Mouse (Mus musculus): ENCODE measurements around the gene Tnpo1. TPM values are rescaled to one million over a fixed set of nuclear protein-coding genes. Genes with fewer than 3 reads are reported as not detected.
A peak's percentile ranks its signal among the peaks of the same experiment; 100 is the strongest.

The Tnpo1 gene
- polyA plus RNA-seq, 1 experiment from 2014 or later: 62.6 TPM

GRCm38 (mm10) chr13:98814275-98815040 is 111.7 kb downstream of the Tnpo1 start:
- WGBS: under 1% methylated on average over 48 of the region's 81 CpGs

DNA sequence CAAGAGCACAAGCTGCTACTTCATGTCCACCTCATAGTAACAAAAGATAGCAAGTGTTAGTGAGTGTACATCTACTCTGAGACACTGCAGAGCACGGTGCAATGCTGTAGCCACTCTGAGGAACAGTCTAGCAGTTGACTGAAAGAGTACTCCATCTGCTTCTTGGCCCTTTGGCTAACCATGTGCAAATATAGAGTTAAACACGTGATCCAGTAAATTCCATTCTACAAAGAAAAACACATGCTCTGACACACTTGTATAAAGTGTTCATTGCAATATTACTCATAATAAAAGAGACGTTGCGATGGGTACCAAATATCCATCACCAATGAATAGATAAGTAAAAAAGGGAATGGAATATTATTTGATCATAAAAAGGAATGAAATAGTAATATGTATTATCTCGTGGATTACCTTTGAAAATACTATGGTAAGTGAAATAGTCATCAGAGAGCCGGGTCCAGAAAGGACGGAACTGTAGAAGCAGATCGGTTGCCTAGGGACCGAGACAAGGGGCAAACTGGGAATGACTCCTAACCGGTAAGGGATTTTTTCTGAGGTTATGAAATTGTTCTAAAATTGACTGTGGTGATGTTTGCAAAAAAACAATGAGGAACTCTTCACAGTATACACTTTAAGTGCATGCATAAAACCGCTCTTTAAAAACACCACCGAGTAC is 112.4 kb downstream of the Tnpo1 start:
- Histone ChIP-seq H3K36me3 (ENCODE audit: poor library complexity, severe bottlenecking) (no peaks in the 10 kb centered on the region), H3K27ac (no peak overlapping the region)
- no peak for ATAC-seq

More at GRCm38 (mm10) chr13:98814275-98815040, 111.7 kb downstream of the Tnpo1 start:
- Histone ChIP-seq H3K9ac (peak overlapping the region; percentile 97), H3K4me2 (peak overlapping the region; percentile 66), H3K9me3 (replicated peaks) (no peaks in the 10 kb centered on the region), H3K27me3 (no peaks in the 10 kb centered on the region), H3K27ac (peak overlapping the region; percentile 90), H3K4me1 (peaks cover 17% of the 10 kb centered on the region), H3K36me3 (ENCODE audit: poor library complexity, severe bottlenecking) (no peaks in the 10 kb centered on the region), H3K4me3 (peak overlapping the region; percentile 96)
- peak; percentile 63 for ATAC-seq

DNA sequence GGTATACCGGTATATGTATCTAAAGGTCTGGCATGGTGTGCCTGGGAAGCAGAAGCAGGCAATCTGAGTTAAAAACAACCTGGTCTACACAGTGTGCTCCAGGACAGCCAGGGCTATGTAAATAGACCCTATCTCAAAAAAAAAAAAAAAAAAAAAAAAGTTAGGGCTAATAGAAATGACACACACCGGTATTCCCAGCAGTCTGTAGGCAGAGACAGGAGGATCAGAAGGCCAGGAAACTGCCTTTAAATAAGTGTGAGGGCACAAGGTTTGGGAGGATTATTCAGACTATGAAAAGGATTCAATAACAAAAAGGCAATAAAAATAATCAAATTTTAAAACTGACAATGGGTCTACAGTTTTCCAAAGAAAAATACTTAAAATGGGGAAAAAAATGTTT is 113.0 kb downstream of the Tnpo1 start:
- 83% methylated on average over 2 of the region's 2 CpGs for WGBS
- ATAC-seq: no peak
- H3K9me3 ChIP-seq (replicated peaks): no peaks in the 10 kb centered on the region

More for the DNA sequence above, 112.4 kb downstream of the Tnpo1 start:
- Histone ChIP-seq H3K4me1 (peaks cover 17% of the 10 kb centered on the region), H3K4me3 (peak overlapping the region; percentile 96), H3K9ac (peak overlapping the region; percentile 97), H3K4me2 (peak overlapping the region; percentile 66), H3K27me3 (no peaks in the 10 kb centered on the region), H3K9me3 (replicated peaks) (no peaks in the 10 kb centered on the region)
- WGBS: 30% methylated on average over 12 of the region's 12 CpGs

DNA sequence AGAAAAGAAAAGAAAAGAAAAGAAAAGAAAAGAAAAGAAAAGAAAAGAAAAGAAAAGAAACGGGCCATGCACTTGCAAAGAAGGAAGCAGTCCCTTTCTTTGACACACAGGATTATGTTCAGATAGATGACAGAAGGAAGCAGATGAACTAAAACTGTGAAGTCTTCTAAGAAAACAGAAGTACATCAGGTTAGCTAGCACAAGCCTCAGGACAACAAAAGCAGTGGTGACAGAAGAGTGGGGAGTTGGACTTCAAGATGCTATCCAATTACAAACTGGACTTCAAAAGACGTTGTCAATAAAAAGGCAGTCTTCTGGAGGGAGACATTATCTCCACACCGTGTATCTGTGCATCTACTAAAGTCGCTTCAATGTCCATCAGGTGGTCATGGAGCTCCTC is 113.9 kb downstream of the Tnpo1 start:
- Histone ChIP-seq H3K4me1 (peaks cover 17% of the 10 kb centered on the region), H3K4me3 (no peak overlapping the region), H3K9me3 (replicated peaks) (no peaks in the 10 kb centered on the region), H3K9ac (no peak overlapping the region), H3K4me2 (no peak overlapping the region), H3K27ac (no peak overlapping the region), H3K27me3 (no peaks in the 10 kb centered on the region), H3K36me3 (ENCODE audit: poor library complexity, severe bottlenecking) (no peaks in the 10 kb centered on the region)
- 76% methylated on average over 4 of the region's 4 CpGs for WGBS
- no peak for ATAC-seq

More for the DNA sequence above, 113.0 kb downstream of the Tnpo1 start:
- Histone ChIP-seq H3K4me3 (no peak overlapping the region), H3K27ac (no peak overlapping the region), H3K36me3 (ENCODE audit: poor library complexity, severe bottlenecking) (no peaks in the 10 kb centered on the region), H3K9ac (no peak overlapping the region), H3K4me2 (peak overlapping the region; percentile 66), H3K4me1 (peaks cover 17% of the 10 kb centered on the region), H3K27me3 (no peaks in the 10 kb centered on the region)

DNA sequence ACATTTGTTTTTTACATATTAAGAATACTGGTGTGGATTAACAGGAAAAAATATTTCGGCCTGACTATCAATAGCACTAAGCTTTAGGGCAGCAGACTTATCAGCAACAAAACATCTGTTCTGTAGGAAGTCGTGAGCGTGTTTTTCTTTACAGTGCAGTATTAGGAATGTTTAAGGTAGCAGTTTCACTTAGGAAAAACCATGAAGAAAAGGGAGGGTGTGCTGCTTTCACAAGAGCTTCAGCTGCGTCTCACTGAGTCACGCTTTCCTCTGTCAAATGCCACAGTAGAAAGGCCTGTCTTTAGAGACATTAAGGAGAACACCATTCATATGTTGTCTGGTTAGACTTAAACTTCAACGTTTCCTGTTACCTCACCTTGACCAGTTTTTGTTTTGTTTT is 116.0 kb downstream of the Tnpo1 start:
- H3K9me3 ChIP-seq (replicated peaks): no peaks in the 10 kb centered on the region
- H3K27ac ChIP-seq: no peak overlapping the region

DNA sequence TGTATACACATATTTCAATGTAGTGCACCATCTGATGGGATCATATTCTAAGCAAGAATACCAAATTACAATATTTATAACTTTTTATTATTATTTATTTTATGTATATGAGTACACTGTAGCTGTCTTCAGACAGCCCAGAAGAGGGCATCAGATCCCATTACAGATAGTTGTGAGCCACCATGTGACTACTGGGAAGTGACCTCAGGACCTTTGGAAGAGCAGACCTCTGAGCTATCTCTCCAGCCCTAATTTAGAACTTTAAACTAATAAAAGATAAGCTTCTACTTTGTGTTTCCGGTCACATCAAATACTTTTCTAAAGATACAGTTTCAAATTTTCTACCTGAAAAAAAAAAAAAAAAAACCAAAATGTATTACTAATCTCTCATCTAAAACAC is 117.1 kb downstream of the Tnpo1 start:
- no peak overlapping the region for H3K4me2 ChIP-seq
- H3K4me1 ChIP-seq: peaks cover 12% of the 10 kb centered on the region
- no peak overlapping the region for H3K9ac ChIP-seq
- H3K4me3 ChIP-seq: no peak overlapping the region
- ATAC-seq: no peak
- no peak overlapping the region for H3K27ac ChIP-seq
- peaks cover 9% of the 10 kb centered on the region for H3K36me3 ChIP-seq (ENCODE audit: poor library complexity, severe bottlenecking)
- no peaks in the 10 kb centered on the region for H3K9me3 ChIP-seq (replicated peaks)
- 92% methylated on average over 1 of the region's 1 CpGs for WGBS
- H3K27me3 ChIP-seq: no peaks in the 10 kb centered on the region

More for the DNA sequence above, 116.0 kb downstream of the Tnpo1 start:
- 78% methylated on average over 6 of the region's 6 CpGs for WGBS
- Histone ChIP-seq H3K4me3 (no peak overlapping the region), H3K4me1 (peaks cover 12% of the 10 kb centered on the region), H3K36me3 (ENCODE audit: poor library complexity, severe bottlenecking) (peaks cover under 1% of the 10 kb centered on the region; the same call in 1 of the 2 replicates), H3K27me3 (no peaks in the 10 kb centered on the region), H3K4me2 (no peak overlapping the region), H3K9ac (no peak overlapping the region)
- ATAC-seq: no peak

DNA sequence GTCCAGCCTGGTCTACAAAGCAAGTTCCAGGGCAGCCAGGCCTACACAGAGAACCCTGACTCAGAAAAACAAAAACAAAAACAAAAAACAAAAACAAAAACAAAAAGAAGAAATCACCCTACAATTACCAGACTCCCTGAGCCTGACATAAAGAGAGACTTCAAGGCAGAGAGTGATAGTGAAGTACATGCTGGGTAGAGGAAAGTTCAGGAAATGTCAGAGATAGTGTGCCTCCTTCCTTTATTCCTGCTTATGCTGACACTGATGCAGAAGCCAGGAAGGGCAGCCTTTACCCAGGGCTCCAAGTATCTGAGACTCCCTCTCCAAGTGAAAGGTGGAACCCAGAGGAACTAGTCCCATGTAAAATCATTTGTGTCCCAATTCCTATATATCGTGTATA is 121.7 kb downstream of the Tnpo1 start:
- Histone ChIP-seq H3K27ac (no peak overlapping the region), H3K4me2 (no peak overlapping the region), H3K9ac (no peak overlapping the region), H3K9me3 (replicated peaks) (peaks cover 4% of the 10 kb centered on the region; the same call in 1 of the 2 replicates), H3K27me3 (no peaks in the 10 kb centered on the region), H3K36me3 (ENCODE audit: poor library complexity, severe bottlenecking) (peaks cover 40% of the 10 kb centered on the region), H3K4me3 (no peak overlapping the region), H3K4me1 (no peaks in the 10 kb centered on the region)
- ATAC-seq: no peak
- WGBS: 100% methylated on average over 1 of the region's 1 CpGs

DNA sequence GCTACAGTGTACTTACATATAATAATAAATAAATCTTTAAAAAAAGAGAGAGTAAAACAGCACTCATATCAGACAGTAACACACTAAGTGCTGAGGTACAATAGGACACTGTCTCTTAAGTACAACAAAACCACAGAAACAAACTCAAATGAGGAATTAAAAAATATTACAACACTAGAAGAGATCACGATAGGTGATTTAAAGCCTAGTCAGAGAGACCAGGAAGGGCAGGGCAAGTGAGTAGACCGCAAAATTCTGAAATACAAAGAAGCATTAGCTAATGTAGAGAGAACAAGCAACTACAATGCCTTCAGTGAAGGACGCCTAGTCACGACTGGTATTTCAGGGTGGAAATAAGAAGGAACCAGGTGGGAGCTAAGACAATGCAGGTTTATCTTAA is 122.5 kb downstream of the Tnpo1 start:
- H3K36me3 ChIP-seq (ENCODE audit: poor library complexity, severe bottlenecking): peaks cover 48% of the 10 kb centered on the region
- WGBS: 86% methylated on average over 4 of the region's 4 CpGs
- no peaks in the 10 kb centered on the region for H3K27me3 ChIP-seq

GRCm38 (mm10) chr13:98802957-98803356 is 123.2 kb downstream of the Tnpo1 start:
- H3K9me3 ChIP-seq (replicated peaks): peaks cover 4% of the 10 kb centered on the region; the same call in 1 of the 2 replicates
- peaks cover 50% of the 10 kb centered on the region for H3K36me3 ChIP-seq (ENCODE audit: poor library complexity, severe bottlenecking)
- H3K4me1 ChIP-seq: no peaks in the 10 kb centered on the region
- no peak overlapping the region for H3K4me3 ChIP-seq
- H3K9ac ChIP-seq: no peak overlapping the region
- no peak for ATAC-seq
- 92% methylated on average over 3 of the region's 3 CpGs for WGBS
- H3K27ac ChIP-seq: no peak overlapping the region
- no peaks in the 10 kb centered on the region for H3K27me3 ChIP-seq
- no peak overlapping the region for H3K4me2 ChIP-seq

More for the DNA sequence above, 122.5 kb downstream of the Tnpo1 start:
- H3K9ac ChIP-seq: no peak overlapping the region
- peaks cover 4% of the 10 kb centered on the region; the same call in 1 of the 2 replicates for H3K9me3 ChIP-seq (replicated peaks)
- H3K27ac ChIP-seq: no peak overlapping the region
- no peak for ATAC-seq
- H3K4me2 ChIP-seq: no peak overlapping the region
- H3K4me1 ChIP-seq: no peaks in the 10 kb centered on the region
- no peak overlapping the region for H3K4me3 ChIP-seq

DNA sequence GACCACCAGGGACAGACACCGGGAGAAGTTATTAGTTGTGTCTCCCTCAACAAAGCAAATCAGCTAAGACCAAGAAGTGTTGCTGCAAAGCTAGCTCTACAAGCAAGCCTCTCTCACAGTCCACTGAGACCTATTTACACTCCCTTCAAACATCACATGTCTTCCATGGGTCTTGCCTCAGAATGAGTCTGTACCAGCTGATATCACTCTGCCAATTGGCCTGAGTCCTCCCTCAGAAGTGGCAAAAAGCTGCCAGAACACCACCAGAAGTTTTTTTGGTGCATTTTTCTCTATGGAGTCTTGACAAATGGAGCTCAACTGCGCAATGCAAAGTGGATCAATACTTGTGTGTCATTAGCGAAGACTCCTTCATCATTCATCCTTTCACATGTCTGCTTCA is 130.7 kb downstream of the Tnpo1 start:
- Histone ChIP-seq H3K36me3 (ENCODE audit: poor library complexity, severe bottlenecking) (peaks cover 40% of the 10 kb centered on the region), H3K4me3 (no peak overlapping the region), H3K4me2 (no peak overlapping the region), H3K9ac (no peak overlapping the region), H3K4me1 (no peaks in the 10 kb centered on the region), H3K27ac (no peak overlapping the region), H3K27me3 (no peaks in the 10 kb centered on the region), H3K9me3 (replicated peaks) (peaks cover 4% of the 10 kb centered on the region; the same call in 1 of the 2 replicates)
- no peak for ATAC-seq
- 91% methylated on average over 3 of the region's 3 CpGs for WGBS

DNA sequence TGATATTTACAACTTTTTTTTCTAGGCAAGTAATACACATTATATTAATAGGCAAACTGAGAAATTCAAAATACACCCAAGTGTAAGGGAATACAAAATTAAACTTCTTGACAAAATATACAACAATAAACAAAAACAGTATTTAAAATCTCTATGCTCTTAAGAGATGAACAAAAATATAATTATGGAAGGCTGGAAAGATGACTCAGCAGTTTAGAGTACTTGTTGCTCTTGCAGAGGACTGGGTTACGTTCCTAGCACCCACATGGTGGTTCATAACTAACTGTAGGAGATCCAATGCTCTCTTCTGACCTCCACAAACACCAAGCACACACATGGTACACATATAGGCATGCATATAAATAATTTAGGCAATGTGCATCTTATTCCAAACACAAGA is 133.3 kb downstream of the Tnpo1 start:
- Histone ChIP-seq H3K9me3 (replicated peaks) (no peaks in the 10 kb centered on the region), H3K9ac (no peak overlapping the region), H3K4me1 (no peaks in the 10 kb centered on the region), H3K27ac (no peak overlapping the region), H3K27me3 (no peaks in the 10 kb centered on the region), H3K4me3 (no peak overlapping the region), H3K36me3 (ENCODE audit: poor library complexity, severe bottlenecking) (peaks cover 24% of the 10 kb centered on the region), H3K4me2 (no peak overlapping the region)
- no peak for ATAC-seq
- WGBS: 94% methylated on average over 1 of the region's 1 CpGs

DNA sequence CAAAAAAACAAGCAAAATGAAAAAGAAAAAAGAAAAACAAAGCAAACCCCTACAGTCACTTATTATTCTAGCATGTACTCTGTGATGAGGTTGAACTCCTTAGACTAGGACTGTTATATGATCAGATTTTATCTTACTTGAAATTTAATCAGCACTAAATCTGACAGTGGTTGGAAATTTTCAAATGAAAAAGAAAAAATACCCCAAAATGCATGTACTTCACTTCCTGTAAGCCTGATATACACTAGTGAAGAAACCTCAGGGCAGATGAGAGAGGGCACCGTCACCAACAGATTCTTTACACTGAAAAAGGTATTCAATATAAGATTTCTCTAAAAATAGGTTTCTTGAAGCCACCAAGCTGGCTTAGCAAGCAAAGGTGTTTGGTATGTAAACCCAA is 134.5 kb downstream of the Tnpo1 start:
- Histone ChIP-seq H3K4me2 (no peak overlapping the region), H3K36me3 (ENCODE audit: poor library complexity, severe bottlenecking) (peaks cover 18% of the 10 kb centered on the region), H3K27ac (no peak overlapping the region), H3K4me1 (no peaks in the 10 kb centered on the region), H3K9ac (no peak overlapping the region), H3K27me3 (no peaks in the 10 kb centered on the region), H3K9me3 (replicated peaks) (no peaks in the 10 kb centered on the region), H3K4me3 (no peak overlapping the region)
- WGBS: 95% methylated on average over 1 of the region's 1 CpGs
- no peak for ATAC-seq
